Mouse (Mus musculus) adrenal gland, postnatal 10 days (tissue): ENCODE data around the gene Eps8l2. TPM values are rescaled to one million over a fixed set of nuclear protein-coding genes. Genes with fewer than 3 reads are reported as not detected.

Experiments used
- DNase-seq: peaks from one replicate; pipeline ENCODE4 v3.0.0; 2021; ENCODE audit warnings: mixed read lengths
- total RNA-seq, 2 experiments: library from RNA; stranded (reverse); gene quantifications; 2 replicates each; pipeline ENCODE4 v1.2.3; 2021

Gene Eps8l2
- total RNA-seq, 2 experiments from 2014 or later: 4.6 to 7.1 TPM

GRCm38 (mm10) chr7:141364349-141365048, 25.8 kb downstream of the Eps8l2 start:
- DNase-seq: no peak

DNA sequence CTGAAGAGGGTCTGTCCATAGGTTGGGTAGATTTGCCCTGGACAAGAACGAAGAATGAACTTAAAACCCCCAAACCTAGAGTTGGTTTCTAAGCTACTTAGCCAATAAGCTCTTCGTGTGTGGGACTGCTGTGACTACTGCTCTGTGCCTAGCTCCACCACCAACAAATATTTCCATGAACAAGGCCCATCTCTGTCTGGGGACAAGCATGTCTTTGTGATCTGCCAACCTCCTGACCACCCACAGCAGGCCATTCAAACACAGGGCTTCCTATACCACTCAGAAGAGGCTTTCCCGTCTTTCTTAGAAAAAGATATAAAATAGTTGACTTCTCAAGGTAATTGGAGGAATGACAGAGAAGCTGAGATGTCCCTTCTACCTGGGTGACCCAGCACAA, 26.4 kb downstream of the Eps8l2 start:
- no peak for DNase-seq

DNA sequence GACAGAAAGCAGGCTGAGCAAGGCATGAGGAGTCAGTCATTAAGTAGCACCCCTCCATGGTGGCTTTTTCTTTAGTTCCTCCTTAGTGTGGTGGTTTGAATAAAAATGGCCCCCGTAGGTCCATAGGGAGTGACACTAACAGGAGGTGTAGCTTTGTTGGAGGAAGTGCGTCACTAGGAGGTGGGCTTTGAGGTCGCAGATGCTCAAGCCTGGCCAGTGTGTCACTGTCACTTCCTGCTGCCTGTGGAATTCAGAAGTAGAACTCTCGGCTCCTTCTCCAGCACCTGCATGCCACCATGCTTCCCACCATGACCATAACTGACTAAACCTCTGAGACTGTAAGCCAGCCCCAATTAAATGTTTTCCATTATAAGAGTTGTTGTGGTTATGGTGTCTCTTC, 28.7 kb downstream of the Eps8l2 start:
- no peak for DNase-seq

DNA sequence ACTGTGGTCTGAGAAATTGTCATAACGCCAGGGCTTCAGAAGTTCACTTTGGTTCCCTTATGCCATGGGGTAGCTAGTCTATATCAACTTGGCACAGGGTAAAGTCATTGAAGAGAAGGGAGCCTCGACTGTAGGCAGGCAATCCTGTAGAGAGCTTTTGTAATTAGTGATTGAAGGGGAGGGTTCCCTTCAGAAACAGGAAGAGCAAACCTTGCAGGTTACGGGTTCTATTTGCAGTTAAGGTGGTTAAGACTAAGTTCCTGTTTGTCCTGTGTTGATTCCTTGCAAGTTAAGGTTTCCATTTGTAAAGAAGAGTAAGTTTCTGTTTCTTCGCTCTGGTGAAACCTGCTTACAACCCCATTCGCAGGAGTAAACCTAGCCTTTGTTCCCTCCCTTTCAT, 31.2 kb downstream of the Eps8l2 start:
- DNase-seq: no peak

DNA sequence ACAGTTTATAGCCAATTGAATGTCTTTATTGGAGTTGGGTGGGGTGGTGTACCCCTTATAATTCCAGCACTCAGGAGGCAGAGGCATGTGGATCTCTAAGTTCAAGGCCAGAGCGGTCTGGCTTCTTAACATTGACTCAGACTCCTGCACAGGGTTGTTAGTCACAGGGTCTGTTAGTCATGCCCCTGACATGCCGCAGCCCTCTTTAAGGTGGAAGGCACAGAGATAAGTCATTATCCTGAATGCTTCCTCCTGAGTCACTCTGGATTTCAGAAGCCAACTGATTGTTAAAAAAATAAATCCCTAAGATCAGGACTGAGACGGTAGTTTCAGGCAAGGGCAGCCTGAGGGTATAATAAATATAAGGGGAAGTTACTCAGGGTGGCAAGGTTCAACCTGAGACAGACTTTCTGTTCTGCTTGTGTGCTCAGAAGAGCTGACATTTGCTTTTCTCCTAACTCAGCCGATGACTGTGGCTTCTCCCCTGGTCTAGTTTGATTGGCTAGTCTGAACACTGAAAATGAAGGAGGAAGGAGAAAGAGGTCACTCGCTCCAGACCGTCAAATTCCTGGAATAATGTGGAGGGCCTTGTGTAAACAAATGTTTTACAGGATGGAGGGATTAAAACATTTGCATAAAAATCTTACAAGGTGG, 33.4 kb downstream of the Eps8l2 start:
- no peak for DNase-seq

GRCm38 (mm10) chr7:141373611-141374010, 34.9 kb downstream of the Eps8l2 start:
- peak; percentile 56 for DNase-seq

- no peak for DNase-seq
Observed at GRCm38 (mm10) chr7:141374399-141374798, 35.7 kb downstream of the Eps8l2 start.

- no peak for DNase-seq
Observed at GRCm38 (mm10) chr7:141379584-141379983, 40.9 kb downstream of the Eps8l2 start.

- peak; percentile 56 for DNase-seq
Observed at GRCm38 (mm10) chr7:141381068-141381835, 42.6 kb downstream of the Eps8l2 start.

DNA sequence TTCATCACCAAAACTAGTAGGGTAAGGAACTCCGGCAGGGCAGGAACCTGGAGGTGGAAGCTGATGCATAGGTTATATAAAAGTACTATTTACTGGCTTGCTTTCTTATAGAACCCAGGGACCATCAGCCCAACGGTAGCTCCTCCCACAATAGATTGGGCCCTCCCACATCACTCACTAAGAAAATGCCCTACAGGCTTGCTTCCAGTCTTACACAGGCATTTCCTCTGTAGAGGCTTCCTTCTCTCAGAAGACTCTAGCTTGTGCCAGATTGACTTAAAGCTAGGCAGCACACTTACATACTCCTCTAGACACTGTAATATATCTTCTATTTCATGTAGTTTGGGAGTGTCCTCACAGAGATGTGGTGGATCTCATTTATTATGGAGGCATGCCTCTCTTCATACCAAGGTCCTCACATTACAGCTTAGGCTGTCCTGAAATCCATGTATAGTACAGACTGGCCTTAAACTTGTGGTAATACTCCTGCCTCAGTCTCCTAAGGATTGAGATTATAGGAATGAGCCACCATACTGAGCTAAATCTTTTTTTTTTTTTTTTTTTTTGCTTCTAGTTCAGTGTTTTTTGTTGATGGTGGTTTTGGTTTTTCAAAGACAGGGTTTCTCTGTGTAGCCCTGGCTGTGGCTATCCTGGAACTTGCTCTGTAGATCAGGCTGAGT, 49.3 kb downstream of the Eps8l2 start:
- no peak for DNase-seq

- no peak for DNase-seq
Observed at GRCm38 (mm10) chr7:141388487-141389109, 49.9 kb downstream of the Eps8l2 start.

DNA sequence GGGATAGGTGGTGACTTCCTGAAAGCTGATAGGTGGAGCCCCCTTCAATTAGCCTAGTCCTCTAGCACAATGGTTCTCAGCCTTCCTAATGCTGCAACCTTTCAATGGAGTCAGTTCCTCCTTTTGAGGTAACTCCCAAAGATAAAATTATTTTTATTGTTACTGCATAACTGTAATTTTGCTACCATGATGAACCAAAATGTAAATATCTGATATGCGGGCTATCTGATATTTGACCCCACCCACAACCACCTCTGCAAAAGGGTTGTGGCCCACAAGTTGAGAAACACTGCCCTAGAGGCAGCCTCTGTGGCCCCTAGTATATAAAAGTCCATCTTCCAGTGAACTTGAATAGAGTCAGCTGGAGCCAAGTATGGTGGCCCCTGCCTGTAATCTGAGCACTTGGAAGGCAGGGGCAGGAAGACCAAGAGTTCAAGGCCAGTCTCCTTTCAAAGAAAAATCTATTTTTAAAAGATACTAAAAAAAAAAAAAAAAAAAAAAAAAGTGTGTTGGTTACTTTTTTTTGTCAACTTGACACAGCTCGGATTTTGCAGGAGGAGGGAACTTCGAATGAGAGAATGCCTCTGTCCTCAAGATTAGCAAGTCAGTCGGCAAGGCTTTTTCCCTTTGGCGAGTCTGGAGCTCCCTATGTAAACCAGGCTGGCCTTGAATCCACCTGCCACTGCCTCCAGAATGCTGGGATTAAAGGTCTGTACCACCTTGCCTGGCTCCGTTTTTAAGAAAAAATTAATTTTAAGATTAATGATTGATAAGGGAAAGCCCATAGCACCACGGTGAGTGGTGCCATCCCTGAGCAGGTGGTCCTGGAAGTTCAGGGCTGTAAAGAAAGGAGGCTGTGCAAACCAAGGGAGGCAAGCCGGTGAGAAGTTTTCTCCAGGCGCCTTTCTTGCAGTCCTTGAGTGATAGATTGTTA, 51.9 kb downstream of the Eps8l2 start:
- no peak for DNase-seq

DNA sequence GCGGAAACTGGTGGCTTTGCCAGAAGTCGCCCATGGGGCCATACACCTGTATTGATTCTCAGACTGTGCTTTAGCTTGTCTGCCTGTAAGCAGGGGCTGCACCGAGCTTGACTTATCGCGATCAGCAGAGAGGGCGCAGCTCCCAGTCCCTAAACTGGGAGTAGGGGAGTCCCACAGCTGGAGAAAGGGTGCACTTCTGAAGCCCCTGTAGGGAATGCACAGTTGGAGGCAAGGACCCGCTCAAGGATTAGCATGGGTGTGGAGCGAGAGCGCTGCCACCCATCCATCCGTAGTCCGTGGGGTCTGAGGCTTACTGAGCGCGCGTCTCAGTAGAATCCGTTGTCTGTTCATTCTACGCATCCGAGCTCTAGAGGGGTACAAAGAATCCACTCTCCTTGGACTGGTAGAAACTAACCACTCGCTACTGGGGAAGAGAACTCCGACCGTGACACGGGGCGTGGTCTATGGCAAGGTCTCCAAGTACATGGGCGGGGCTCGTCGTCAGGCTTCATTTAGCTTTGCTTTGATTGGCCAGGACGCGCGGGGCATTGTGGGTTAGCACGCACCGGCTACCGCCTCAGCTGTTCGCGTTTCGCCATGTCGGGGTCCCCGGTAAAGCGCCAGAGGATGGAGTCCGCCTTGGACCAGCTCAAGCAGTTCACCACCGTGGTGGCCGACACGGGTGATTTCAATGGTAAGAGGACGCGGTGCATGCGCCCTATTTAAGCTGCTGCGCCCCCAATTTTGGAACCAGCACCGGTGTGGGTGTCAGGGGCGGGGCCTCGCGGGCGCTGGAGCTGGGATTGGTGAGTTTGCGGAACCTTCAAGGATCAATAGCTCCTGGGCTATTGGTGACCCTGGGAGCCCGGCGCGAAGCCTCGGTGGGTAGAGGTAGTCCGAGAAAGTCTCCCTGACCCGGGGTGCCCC, 53.2 kb downstream of the Eps8l2 start, which contains the start of gene Taldo1:
Gene Taldo1, plus strand, starts transcription at position 575 of the 927 bp plus-strand sequence.
- peak; percentile 98 for DNase-seq

DNA sequence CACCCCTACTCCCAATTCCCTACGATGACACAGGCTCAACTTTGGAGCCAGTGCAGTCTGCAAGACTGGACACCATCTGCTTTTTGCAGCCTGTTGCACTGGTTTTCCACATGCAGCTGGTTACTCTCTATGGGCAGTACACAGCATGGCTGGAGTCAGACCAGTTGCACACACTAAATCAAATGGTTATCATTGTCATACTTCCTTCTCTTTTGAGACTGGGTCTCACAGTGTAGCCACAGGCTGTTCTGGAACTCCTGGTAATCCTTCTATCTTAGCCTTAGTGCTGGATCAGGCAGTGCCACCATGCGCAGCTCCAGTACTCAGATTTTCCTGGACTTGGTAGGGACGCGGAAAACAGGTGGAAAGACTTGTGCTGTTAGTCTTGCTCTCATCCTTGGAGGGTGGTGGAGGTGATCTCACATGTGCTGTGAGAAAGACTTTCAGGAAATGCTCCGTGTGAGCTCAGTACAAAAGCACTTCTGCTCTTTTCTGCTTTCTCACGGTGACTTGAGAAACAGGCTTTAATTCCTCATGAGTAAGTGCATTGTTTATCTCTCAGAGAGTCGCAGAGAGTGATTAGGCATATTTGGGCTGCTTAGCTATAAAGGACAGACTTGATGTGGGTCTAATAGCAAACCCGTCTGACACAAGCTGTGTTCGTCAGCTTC, 54.0 kb downstream of the Eps8l2 start:
- DNase-seq: no peak

- peak; percentile 66 for DNase-seq
Observed at GRCm38 (mm10) chr7:141394158-141394557, 55.5 kb downstream of the Eps8l2 start.

- DNase-seq: peak; percentile 86
Observed at GRCm38 (mm10) chr7:141394771-141395170, 56.1 kb downstream of the Eps8l2 start.

- DNase-seq: no peak
Observed at GRCm38 (mm10) chr7:141395348-141395747, 56.7 kb downstream of the Eps8l2 start.

GRCm38 (mm10) chr7:141403305-141403704, 64.6 kb downstream of the Eps8l2 start:
- peak; percentile 78 for DNase-seq

- DNase-seq: no peak
Observed at GRCm38 (mm10) chr7:141405466-141405865, 66.8 kb downstream of the Eps8l2 start.
